Mouse (Mus musculus): ENCODE measurements around the gene Snx17.

Snx17 gene

DNA sequence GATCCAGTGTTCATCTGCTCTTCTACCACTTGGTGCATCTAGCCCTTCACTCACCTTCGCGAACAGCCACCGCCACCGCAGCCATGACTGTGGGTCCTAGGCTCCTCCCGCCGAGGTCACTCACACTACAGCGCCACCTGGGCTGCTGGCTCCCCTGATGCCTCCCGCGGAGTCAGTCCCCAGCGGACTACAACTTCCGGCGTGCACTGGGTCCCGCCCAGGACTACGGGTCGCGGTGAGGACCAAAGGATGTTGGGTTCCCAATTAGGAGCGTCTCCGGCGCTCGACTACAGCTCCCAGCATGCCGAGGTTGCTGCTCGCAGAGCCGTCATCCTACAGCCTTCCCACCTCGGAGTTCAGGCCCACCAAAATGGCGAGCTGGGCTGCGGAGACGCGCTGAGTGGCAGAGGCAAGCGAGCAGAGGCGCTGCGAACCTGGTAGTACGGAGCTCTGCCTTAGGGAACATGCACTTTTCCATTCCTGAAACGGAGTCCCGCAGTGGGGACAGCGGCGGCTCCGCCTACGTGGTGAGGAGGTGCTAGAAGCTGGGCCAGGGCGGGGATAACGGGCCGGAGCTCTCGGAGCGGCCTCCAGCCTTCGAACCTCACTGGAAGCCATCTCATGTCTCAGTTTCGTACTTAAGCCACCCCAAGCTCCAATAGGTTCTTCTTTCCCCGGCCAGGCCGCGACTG is at the start of gene Snx17, which contains the start of gene Eif2b4:
TSS of gene Snx17 (plus strand) at position 289 of the 692 bp plus-strand sequence.
TSS of gene Eif2b4 (minus strand) at position 492 of the 692 bp plus-strand sequence.
- peak; percentile 95 for DNase-seq

DNA sequence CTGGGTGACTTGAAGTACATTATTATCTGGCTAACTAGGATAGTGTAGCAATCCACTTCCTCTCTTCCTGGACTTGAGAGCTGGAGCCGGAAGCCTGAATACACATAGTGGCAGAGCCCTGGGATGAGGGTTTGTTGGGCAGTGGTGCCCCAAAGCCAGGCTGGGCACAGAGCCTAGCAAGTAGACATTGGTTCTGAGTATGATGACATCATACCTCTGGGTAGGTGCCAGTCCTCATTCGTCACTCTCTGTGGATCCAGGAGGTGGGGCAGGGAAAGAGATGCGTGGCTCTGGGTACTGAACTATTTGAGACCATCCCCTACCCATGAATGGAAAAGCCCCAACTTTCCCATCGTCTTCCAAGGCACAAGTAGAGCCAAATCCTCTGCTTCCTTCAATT is 43.2 kb upstream of the Snx17 start:
- no peak for DNase-seq

- DNase-seq = no peak
Measured at GRCm38 (mm10) chr5:31151746-31152145, 41.3 kb upstream of the Snx17 start.

DNA sequence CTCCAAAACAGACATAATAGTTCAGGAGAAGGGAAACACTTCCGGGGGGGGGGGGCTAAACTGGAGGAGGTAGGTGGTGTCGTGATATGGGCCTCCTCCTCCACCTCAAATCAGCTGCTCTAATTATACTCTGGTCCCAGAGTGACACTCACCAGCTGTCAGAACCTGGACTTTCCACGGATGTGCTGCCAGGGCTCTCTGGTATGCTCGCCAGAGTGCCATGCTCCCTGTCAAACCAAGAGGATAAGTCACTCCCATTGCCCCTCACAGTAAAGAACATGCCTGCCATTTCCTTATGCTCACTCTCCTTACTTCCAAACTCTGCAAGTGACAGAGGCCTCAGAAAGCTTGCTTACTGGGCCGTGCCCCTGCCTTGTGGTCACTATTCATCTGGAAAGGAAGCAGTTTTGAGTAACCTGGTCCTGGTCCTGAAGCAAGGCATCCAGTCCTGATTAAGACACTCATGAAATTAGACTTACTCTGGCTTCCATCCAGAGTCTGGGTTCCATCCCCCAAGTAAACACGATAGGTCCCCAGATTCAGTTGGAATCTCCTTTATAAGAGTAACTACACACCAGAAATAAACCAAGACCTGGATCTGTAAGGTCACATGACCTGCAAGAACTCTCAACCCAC is 39.4 kb upstream of the Snx17 start:
- no peak for DNase-seq

DNA sequence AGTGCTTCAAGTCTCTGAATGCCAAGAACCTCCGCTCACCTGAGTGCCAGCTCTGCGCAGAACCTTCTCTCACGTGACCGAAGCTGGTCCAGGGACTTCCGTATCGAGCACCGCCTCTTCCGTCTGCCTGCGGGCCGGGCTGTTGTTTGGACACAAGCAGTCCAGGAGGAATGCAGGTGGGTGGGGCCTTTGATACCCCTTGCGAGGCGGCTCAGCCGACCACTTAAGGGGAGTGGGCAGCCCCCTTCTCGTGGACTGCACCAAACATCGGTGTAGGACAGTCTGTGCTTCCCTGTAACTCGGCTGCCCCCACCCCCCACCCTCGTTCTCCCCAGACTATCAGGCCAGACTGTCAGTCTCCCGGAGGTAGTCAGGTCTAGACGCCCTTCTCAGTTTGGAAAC is 38.9 kb upstream of the Snx17 start, which contains the start of gene Mpv17:
TSS of gene Mpv17 (minus strand) at position 100 of the 402 bp plus-strand sequence.
- DNase-seq = peak; percentile 76

GRCm38 (mm10) chr5:31162462-31162861 is 30.6 kb upstream of the Snx17 start:
- DNase-seq = no peak

GRCm38 (mm10) chr5:31164878-31165277 is 28.1 kb upstream of the Snx17 start:
- no peak for DNase-seq

- no peak for DNase-seq
Measured at GRCm38 (mm10) chr5:31168630-31169029, 24.4 kb upstream of the Snx17 start.

DNA sequence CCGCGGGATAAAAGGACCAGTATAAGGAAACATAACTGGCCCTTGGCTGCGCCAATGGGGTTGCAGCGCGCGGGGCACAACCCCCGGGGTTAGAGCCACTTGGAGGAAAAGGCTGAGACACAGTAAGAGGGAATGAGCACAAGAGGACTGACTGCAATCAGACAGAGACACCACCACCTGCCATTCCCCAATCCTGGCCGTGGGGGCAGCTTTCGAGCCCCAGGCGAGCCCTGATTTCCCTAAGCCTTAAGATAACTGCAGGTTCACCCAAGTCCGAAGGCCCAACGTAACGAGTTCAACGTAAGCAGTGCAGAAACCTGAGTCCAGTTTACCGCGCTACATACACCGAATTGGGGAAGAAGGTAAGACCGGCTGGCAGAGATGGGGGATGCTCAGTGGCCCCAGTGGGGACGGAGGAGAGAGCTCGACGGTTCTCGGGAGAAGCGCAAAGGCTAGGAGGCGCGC is 13.7 kb upstream of the Snx17 start:
- DNase-seq = no peak

DNA sequence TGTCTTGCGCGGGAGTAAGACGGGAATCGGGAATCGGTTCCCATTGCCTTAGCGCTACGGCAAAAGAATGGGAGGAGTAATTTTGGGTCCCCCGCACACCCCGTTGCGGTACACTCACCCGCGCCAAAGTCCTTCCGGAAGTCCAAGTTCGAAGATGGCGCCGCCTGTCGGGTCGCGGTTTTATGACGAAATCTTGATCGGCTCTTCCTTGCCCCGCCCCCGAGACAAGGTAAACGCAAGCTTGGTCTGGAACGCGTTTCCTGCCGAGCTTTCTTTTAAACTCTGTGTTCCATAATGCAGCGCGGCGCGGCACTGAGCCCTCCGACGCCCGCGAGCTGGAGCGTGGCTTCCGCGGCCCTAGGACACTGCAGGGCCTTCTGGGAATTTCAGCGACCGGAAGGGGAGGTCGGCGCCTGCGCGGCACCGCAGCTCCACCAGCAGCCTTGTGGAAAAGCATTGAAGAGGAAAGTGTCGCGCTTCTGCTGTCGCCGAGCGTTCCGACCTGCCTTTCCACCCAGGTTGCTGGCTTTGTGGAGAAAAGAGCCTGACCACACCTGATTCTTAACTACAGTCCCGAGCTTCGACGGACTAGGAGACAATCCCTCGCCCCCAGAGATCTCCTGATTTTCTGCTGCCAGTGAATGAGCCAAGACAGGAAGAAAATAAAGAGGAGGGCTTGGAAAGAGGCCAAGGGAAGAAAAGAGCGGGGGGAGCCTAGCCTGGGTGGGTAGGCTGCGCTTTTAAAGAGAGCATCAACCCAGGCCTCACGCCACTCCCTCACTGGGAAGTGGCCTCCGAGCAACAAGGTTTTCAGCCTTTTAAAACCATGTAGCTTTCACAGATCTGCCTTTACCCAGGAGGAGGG is 13.0 kb upstream of the Snx17 start, which contains the start of the genes Gm29609 and Gtf3c2:
TSS of gene Gm29609 (minus strand) at position 146 of the 865 bp plus-strand sequence.
TSS of gene Gtf3c2 (minus strand) at position 379 of the 865 bp plus-strand sequence.
- peak; percentile 96 for DNase-seq

DNA sequence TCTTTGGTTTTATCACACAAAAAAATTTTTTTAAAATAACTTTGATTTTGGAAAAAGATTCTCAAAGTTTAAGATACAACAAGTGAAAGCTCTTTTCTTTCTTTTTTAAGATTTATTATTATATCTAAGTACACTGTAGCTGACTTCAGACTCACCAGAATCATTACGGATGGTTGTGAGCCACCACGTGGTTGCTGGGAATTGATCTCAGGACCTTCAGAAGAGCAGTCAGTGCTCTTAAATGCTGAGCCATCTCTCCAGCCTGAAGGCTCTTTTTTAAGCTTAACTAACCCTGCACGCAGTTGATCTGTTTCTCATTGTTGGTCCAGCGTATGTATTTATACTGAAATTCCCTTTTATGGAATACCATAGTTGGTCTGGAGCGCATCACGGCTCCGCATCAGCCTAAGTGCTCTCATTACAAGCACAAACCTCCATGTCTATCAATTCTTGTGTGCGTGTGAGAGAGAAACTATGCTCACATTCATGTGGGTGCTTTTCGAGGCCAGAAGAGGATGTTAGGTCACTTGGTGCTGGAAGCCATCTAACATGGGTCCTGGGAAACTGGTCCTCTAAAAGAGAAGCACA is 11.8 kb upstream of the Snx17 start:
- DNase-seq = no peak

GRCm38 (mm10) chr5:31183678-31184077 is 9.3 kb upstream of the Snx17 start:
- DNase-seq = no peak

- DNase-seq = no peak
Measured at GRCm38 (mm10) chr5:31188223-31188840, 4.7 kb upstream of the Snx17 start.

DNA sequence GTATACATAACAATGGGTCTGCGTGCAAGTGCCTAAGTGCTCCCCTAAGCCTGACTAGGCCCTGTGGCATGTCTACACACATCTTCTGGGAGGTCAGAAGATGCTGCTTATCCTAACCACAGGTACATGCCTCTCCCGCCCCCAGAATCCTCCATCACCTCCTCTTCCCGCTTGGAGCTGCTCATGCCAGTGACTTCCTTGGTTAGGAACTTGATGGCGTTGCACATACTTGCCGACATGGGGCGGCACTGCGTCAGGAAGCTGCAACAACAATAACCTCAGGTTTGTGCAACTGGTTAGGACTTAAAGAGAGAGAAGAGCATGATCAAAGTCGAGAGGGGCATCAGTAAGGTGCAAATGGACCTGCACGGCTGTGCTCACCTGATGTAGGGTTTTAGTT is 2.8 kb upstream of the Snx17 start:
- no peak for DNase-seq

DNA sequence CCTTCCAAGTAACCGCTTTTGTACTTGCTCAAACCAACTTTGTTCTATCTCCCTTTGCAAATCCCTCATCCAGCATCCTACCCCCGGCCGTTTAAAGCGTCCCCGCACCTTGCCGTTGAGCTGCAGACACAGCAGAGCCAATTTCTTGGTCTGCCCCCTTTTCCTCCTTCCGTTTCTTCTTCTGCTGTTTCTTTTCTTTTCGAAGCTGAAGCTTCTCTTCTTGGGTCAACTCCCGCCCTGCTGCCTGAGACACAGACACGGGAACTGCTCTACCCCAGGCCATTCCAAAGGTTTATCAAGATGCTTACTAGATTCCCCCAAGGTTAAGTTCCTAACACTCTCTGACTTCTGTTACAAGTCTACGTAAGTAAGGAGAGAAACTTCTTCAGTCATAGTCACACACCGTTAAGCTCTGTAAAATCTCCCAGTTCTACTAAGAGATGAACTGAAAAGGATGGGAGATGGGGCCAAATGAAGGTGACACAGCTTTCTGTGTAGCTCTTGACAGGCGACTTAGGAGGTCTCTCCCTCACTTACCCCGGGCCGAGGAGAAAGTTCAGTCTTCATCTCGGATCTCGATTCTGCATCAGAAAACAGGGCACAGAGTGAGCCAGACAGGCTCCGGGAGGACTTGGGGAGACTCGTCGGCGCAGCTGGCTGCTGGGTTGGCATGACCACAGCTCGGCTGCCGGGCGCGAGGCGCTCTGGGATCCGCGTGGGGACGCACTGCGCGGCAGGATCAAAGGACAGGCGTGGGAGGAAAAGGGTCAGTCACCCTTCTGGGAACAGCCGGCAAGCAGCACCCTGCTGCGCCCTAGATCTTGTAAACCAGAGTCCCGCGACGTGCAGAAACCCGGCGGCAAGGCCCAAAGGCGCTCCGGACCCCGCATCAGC is 735 bp upstream of the Snx17 start:
- DNase-seq = no peak

GRCm38 (mm10) chr5:31193631-31194281 is 729 bp downstream of the Snx17 start:
- DNase-seq = no peak

GRCm38 (mm10) chr5:31194486-31195485 is 1.8 kb downstream of the Snx17 start:
- no peak for DNase-seq

GRCm38 (mm10) chr5:31195671-31196070 is 2.6 kb downstream of the Snx17 start:
- DNase-seq = no peak

DNA sequence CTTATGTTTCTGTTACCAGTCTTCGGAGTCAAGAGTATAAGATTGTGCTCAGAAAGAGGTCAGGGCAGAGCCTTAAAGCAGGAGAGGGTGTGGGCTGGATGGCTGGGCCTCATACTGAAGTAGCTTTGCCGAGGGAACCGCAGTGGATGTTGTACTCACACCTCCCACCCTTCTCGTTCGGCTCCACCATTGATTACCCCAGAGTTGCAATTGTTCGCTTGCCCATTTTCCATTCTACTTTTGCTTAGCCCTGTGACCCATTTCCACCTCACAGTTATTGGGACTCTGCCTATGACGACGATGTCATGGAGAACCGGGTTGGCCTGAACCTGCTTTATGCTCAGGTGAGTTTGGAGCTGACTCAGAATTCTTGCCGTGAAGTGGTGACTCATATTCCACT is 3.2 kb downstream of the Snx17 start:
- no peak for DNase-seq
